Mouse (Mus musculus): Measurements from ENCODE around the gene Ccdc159. TPM values are rescaled to one million over a fixed set of nuclear protein-coding genes. Genes with fewer than 3 reads are reported as not detected.

The Ccdc159 gene
- polyA plus RNA-seq (2012; rRNA removed): 6.3 and 7.6 TPM in 2 replicates

- DNase-seq: peak; percentile 87
- Histone ChIP-seq H3K4me3 (replicated peaks; ENCODE audit: extremely low read depth, low read depth, low read length) (peak within 1 kb of the TSS; percentile 67), H3K4me1 (ENCODE audit: control insufficient read depth, insufficient read depth, low read length) (peaks cover 10% of the 10 kb centered on the region)
- under 1% methylated on average over 28 of the region's 28 CpGs for WGBS
- peak; percentile 96 for TF ChIP-seq POLR2A (IDR thresholded peaks at IDR 0.05; ENCODE audit: borderline replicate concordance, extremely low read depth, low read depth, low read length)
- TF ChIP-seq CTCF (IDR thresholded peaks at IDR 0.05; ENCODE audit: insufficient read depth, low read length): no peak
These were observed at the start of gene Ccdc159, which contains the start of gene Tmem205 for GRCm38 (mm10) chr9:21927208-21927753. Gene Ccdc159, plus strand, starts transcription at chr9:21927471. Gene Tmem205, minus strand, starts transcription at chr9:21927556.

- 60% methylated on average over 3 of the region's 3 CpGs for WGBS
- TF ChIP-seq POLR2A (IDR thresholded peaks at IDR 0.05; ENCODE audit: borderline replicate concordance, extremely low read depth, low read depth, low read length) (no peak), CTCF (IDR thresholded peaks at IDR 0.05; ENCODE audit: insufficient read depth, low read length) (peak; percentile 60)
- Histone ChIP-seq H3K4me1 (ENCODE audit: control insufficient read depth, insufficient read depth, low read length) (no peaks in the 10 kb centered on the region), H3K4me3 (replicated peaks; ENCODE audit: extremely low read depth, low read depth, low read length) (no peak overlapping the region)
- no peak for DNase-seq
These were observed 38.0 kb upstream of the Ccdc159 start for GRCm38 (mm10) chr9:21889229-21889628.

GRCm38 (mm10) chr9:21901223-21901820, 25.9 kb upstream of the Ccdc159 start:
- 12% methylated on average over 10 of the region's 10 CpGs for WGBS

GRCm38 (mm10) chr9:21904031-21904430, 23.2 kb upstream of the Ccdc159 start:
- Histone ChIP-seq H3K4me3 (replicated peaks; ENCODE audit: extremely low read depth, low read depth, low read length) (no peak overlapping the region), H3K4me1 (ENCODE audit: control insufficient read depth, insufficient read depth, low read length) (no peaks in the 10 kb centered on the region; the same call in 1 of the 2 replicates)
- no peak for TF ChIP-seq POLR2A (IDR thresholded peaks at IDR 0.05; ENCODE audit: borderline replicate concordance, extremely low read depth, low read depth, low read length)
- TF ChIP-seq CTCF (IDR thresholded peaks at IDR 0.05; ENCODE audit: insufficient read depth, low read length): no peak
- WGBS: 71% methylated on average over 4 of the region's 4 CpGs
- DNase-seq: no peak

More at GRCm38 (mm10) chr9:21901223-21901820, 25.9 kb upstream of the Ccdc159 start:
- peak overlapping the region; percentile 55 for H3K4me3 ChIP-seq (replicated peaks; ENCODE audit: extremely low read depth, low read depth, low read length)
- H3K4me1 ChIP-seq (ENCODE audit: control insufficient read depth, insufficient read depth, low read length): no peaks in the 10 kb centered on the region; the same call in 1 of the 2 replicates
- no peak for TF ChIP-seq POLR2A (IDR thresholded peaks at IDR 0.05; ENCODE audit: borderline replicate concordance, extremely low read depth, low read depth, low read length)
- TF ChIP-seq CTCF (IDR thresholded peaks at IDR 0.05; ENCODE audit: insufficient read depth, low read length): no peak
- peak; percentile 57 for DNase-seq

- H3K4me1 ChIP-seq (ENCODE audit: control insufficient read depth, insufficient read depth, low read length): no peaks in the 10 kb centered on the region
- 61% methylated on average over 11 of the region's 11 CpGs for WGBS
- no peak for DNase-seq
- no peak overlapping the region for H3K4me3 ChIP-seq (replicated peaks; ENCODE audit: extremely low read depth, low read depth, low read length)
- TF ChIP-seq CTCF (IDR thresholded peaks at IDR 0.05; ENCODE audit: insufficient read depth, low read length) (no peak), POLR2A (IDR thresholded peaks at IDR 0.05; ENCODE audit: borderline replicate concordance, extremely low read depth, low read depth, low read length) (no peak)
These were observed 19.1 kb upstream of the Ccdc159 start for GRCm38 (mm10) chr9:21908216-21908615.

- H3K4me3 ChIP-seq (replicated peaks; ENCODE audit: extremely low read depth, low read depth, low read length): no peak overlapping the region
- WGBS: 75% methylated on average over 10 of the region's 10 CpGs
- no peaks in the 10 kb centered on the region for H3K4me1 ChIP-seq (ENCODE audit: control insufficient read depth, insufficient read depth, low read length)
- DNase-seq: no peak
- no peak for TF ChIP-seq CTCF (IDR thresholded peaks at IDR 0.05; ENCODE audit: insufficient read depth, low read length)
- TF ChIP-seq POLR2A (IDR thresholded peaks at IDR 0.05; ENCODE audit: borderline replicate concordance, extremely low read depth, low read depth, low read length): no peak
These were observed 17.6 kb upstream of the Ccdc159 start for GRCm38 (mm10) chr9:21909474-21910223.

- WGBS: 53% methylated on average over 3 of the region's 3 CpGs
- no peak for DNase-seq
- TF ChIP-seq POLR2A (IDR thresholded peaks at IDR 0.05; ENCODE audit: borderline replicate concordance, extremely low read depth, low read depth, low read length) (no peak), CTCF (IDR thresholded peaks at IDR 0.05; ENCODE audit: insufficient read depth, low read length) (no peak)
- Histone ChIP-seq H3K4me3 (replicated peaks; ENCODE audit: extremely low read depth, low read depth, low read length) (peak overlapping the region; percentile 88), H3K4me1 (ENCODE audit: control insufficient read depth, insufficient read depth, low read length) (peaks cover 4% of the 10 kb centered on the region)
These were observed 10.3 kb upstream of the Ccdc159 start for GRCm38 (mm10) chr9:21916851-21917492.

GRCm38 (mm10) chr9:21917493-21918034, 9.7 kb upstream of the Ccdc159 start:
- peak overlapping the region; percentile 88 for H3K4me3 ChIP-seq (replicated peaks; ENCODE audit: extremely low read depth, low read depth, low read length)
- WGBS: 2% methylated on average over 35 of the region's 35 CpGs
- DNase-seq: peak; percentile 52
- H3K4me1 ChIP-seq (ENCODE audit: control insufficient read depth, insufficient read depth, low read length): peaks cover 4% of the 10 kb centered on the region
- TF ChIP-seq CTCF (IDR thresholded peaks at IDR 0.05; ENCODE audit: insufficient read depth, low read length) (no peak), POLR2A (IDR thresholded peaks at IDR 0.05; ENCODE audit: borderline replicate concordance, extremely low read depth, low read depth, low read length) (no peak)

Data from lung, adult 2 months (tissue).